Mouse (Mus musculus) spleen, adult 12 weeks (tissue): Measurements from ENCODE around the gene Rpa2.
"Not testable (repeated sequence)": the region's sequence is repeated elsewhere in the genome, so short reads cannot be mapped to it uniquely, and the experiment has no call there.

Source experiments
- DNase-seq: peaks from one replicate; pipeline ENCODE4 v3.0.0; 2022; ENCODE audit warnings: low spot score

The Rpa2 gene

DNA sequence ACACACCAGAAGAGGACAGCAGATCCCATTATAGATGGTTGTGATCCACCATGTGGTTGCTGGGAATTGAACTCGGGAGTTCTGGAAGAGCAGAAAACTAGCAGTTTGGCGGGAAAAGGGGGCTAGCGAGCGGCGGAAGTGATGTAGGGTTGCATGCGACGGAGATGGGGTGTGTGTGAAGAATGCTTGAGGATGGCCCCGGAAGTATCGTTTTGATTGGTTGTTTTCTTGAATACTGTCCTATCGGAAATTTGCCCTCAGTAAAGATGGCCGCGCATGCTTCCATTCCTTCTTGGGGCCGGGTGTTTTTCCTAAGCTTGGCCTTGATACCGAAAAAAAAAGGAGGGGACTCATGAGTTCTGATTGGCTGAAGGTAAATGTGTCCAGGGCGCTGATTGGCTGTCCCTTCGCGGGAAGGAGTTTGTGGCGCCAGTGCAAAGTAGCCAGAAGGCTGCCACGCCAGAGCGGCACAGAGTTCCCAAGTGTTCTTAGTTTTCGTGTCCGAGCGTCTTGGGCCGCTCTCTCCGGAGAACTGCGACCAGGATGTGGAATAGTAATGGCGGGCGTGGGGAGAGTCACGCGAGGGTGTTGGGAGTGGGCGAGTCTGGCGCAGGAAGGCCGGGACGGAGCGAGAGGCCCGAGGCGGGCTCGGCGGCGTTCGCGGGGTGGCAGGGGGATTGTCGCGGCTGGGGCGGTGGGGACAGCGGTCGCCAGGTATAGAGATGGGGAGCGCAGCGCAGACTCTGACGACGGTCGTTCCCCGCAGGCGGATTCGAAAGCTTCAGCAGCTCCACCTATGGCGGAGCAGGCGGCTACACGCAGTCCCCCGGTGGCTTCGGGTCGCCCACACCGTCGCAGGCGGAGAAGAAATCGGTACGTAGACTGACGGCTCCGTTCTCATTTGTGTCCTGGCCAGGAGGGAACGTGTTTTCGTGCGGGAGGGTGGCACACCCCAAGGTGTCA lies at the start of gene Rpa2:
Rpa2 (plus strand) TSS at position 419 of the 963 bp plus-strand sequence.
- peak; percentile 97 for DNase-seq

DNA sequence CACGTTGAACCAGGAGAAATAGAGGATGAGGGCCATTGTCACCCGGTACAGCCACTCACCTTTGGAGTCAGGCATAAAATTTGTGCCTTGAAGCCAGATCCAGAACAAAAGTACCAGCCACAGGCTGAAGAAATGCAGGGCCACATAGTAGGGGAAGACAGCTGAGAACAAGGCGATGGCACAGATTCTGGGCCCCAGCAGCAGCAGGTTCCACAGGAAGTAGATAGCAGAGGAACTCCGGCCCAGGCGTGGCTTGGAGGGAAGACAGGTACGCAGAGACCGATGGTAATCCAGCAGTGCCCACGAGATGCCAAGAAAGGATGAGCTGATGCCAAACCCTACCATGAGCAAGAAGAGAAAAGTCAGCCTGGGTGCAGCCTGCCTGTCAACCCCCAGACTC lies 39.9 kb upstream of the Rpa2 start:
- no peak for DNase-seq

GRCm38 (mm10) chr4:132731616-132732015 lies 36.5 kb upstream of the Rpa2 start:
- DNase-seq = no peak

- DNase-seq = peak; percentile 77
Measured at GRCm38 (mm10) chr4:132732148-132732684, 35.9 kb upstream of the Rpa2 start, which contains the start of gene Xkr8. Gene Xkr8, minus strand, starts transcription at chr4:132732546.

- no peak for DNase-seq
Measured at GRCm38 (mm10) chr4:132733071-132733770, 34.9 kb upstream of the Rpa2 start.

DNA sequence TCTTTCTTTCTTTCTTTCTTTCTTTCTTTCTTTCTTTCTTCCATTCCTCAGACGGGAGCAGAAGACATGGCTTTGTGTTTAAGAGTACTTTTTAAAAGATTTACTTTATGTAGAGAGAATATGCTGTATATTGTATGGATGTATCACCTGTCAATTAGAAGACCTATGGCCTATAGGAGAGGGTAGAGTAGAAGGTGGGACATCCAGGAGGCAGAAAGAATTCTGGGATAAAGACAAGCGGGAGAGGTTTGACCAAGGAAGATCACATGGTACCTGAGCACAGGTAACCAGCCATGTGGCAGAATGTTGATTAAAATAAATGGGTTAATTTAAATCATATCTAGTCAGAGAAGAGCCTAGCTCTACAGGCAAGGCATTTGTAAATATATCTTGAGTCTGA lies 33.4 kb upstream of the Rpa2 start:
- DNase-seq = no peak

DNA sequence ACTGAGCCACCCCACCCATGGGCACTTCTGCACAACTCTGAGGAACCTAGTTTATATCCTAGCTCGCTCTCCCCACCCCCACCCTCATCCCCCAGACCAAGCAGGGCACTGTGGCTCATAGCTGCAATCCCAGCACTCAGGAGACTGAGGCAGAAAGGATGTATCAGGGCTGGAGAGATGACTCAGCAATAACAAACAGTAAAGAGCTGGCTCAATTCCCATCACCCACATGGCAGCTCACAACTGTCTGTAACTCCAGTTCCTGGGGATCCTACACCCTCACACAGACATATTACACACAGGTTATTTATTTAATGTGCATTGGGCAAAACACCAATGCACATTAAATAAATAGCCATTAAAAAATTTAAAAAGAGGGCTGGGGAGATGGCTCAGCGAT lies 32.7 kb upstream of the Rpa2 start:
- DNase-seq = no peak

DNA sequence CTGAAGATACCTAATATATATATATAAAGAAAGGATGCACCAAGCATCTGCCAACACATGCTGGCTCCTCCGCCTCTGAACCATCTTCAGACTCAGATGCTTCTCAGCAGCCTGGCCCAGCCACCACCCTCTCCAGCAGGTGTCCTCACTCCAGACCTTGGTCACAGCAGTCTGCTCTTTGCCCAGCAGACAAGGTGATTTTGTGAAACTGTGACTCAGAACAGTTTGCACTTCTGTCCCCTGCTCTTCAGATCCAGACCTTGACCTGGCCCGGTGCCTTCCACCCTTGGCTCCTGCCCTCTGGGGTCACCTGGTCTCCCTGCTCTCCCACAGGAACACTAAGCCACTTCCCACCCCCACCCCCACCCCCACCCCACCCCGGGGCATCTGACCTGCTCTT lies 32.2 kb upstream of the Rpa2 start:
- DNase-seq = no peak

GRCm38 (mm10) chr4:132737154-132737553 lies 31.0 kb upstream of the Rpa2 start:
- not testable (repeated sequence) for DNase-seq

GRCm38 (mm10) chr4:132741491-132741890 lies 26.6 kb upstream of the Rpa2 start:
- no peak for DNase-seq

DNA sequence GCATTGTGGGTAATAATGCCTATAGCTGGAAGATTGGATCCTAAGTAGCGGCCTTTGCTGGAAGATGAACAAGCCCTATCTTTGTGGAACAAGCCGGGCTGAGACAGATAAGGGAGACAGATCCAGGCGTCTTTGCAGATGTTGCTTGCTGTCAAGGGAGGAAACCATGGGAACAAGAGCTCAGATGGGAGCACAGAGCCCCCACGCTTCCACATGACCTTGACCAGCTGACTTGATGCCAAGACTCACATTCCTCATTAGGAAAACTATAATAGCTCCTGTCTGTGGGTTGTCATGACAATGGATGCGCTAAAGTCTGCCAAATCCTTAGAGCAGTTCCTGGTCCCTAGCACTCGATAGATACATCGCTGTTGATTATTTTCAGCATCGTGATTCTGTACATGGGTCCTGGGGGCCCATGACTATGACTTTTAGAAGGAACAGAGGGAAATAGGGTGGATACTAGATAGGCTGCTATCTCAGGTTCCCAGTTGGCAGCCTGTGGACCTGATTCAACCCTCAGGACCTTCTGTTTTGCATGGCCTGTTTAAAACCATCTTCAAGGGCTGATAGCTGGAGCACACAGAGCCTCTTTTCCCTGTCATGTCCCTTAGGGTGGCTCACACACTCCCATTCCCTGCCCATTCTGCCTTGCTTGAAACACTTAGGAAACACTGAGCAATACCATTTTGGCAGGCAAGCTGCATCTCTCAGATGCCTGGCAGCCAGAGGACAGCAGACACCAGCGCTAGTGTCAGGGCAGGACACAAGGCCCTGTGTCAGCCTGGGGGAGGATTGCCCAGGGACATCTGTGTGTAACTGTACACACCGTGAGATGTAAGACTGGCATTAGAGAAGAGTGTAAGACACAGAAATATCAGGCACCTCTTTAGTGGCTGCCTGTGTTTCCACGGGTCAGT lies 23.9 kb upstream of the Rpa2 start:
- DNase-seq = no peak

DNA sequence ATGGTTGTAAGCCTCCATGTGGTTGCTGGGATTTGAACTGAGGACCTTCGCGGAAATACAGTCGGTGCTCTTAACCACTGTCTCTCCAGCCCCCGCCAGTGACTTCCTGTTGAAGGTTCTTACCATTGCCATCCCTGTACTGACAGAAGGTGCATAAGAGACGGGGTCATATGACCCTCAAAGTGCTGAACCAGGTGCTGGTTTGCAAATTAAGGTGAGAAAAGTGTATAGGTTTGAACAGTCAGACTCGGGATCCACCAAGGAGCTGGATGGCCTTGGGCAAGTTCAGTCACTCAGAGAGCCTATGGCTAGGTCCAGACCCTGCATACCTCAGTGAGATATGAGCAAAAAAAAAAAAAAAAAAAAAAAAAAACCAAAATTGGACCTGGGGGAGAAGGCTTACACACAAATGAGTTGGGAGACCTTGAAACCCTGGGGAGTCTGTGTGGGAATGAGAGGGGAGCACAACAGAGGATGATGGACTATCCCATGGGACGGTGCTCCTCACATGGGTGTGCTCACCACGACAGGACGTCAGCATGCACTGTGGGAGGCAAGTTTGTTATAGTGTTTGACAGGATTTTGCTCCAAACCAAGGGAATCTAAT lies 21.1 kb upstream of the Rpa2 start:
- no peak for DNase-seq

GRCm38 (mm10) chr4:132747664-132748259 lies 20.4 kb upstream of the Rpa2 start:
- peak; percentile 21 for DNase-seq

DNA sequence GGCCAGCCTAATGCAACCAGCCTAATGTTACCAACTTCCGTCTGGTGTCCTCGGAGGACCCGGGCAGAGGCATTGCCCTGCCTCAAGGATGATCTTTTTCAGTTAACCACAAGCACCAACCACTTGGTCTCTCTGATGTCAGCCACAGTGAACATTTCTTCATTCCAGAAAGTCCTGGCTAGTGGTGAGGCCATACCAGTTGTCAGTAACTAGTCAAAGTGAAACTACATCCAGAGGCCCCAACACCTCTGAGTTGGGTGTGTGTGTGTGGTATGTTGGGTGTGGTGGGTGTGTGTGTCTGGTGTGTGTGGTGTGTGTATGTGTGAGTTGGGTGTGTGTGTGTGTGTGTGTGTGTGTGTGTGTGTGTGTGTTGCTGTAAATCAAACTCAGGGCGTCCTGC lies 19.4 kb upstream of the Rpa2 start:
- DNase-seq = no peak

- no peak for DNase-seq
Measured at GRCm38 (mm10) chr4:132749258-132749982, 18.7 kb upstream of the Rpa2 start.

DNA sequence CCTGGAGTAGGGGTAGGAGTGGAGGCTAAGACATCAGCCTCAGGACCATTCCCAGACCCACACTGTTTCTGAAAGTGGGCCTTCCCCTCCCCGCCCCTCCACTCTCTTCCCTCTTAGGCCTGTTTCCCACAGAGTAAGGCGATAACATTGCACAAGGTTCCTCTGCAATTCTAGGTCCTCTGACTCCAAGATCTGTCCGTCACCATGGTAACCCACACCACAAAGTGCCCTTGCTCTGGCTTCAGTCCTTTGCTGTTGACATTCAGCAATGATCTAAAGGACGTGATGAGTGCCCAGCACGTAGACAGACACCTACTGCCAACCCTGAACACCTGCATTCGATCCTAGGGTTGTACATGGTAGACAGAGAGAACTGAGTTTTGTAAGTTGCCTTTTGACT lies 15.1 kb upstream of the Rpa2 start:
- no peak for DNase-seq

- DNase-seq = no peak
Measured at GRCm38 (mm10) chr4:132756974-132757373, 11.2 kb upstream of the Rpa2 start, which contains the start of gene Smpdl3b. Gene Smpdl3b, minus strand, starts transcription at chr4:132757252.

DNA sequence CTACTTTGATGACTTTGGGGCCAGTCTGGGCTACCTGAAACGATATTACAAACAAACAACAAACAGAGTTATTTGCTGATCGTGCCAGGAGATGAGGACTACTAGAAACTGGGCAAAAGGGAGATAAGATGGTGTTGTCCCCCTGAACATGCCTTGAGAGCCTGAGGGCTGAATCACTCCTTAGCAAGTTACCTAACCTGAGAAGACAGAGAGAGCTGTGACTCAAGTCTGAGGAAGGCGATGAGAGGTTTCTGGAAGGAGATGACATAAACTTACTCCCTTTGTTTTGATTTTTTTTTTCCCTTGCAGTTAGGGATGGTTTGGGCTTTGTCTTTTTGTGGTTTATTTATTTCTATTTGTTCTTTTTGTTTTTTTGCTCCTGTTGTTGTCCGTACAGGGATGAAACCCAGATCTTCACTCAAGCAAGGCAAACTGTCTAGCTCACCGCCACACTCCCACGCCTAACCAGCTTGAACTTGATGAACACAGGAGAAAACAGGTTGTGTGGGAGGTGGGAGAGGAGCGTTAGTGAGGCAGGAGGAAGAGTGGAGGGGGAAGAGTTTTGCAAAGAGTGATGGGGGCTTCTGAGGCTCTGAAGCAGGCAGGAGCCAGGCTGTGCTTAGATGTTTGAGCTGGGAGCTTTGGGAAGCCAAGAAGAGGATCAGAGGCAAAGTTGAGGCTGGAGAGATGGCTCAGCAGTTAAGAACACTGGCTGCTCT lies 10.3 kb upstream of the Rpa2 start:
- no peak for DNase-seq

DNA sequence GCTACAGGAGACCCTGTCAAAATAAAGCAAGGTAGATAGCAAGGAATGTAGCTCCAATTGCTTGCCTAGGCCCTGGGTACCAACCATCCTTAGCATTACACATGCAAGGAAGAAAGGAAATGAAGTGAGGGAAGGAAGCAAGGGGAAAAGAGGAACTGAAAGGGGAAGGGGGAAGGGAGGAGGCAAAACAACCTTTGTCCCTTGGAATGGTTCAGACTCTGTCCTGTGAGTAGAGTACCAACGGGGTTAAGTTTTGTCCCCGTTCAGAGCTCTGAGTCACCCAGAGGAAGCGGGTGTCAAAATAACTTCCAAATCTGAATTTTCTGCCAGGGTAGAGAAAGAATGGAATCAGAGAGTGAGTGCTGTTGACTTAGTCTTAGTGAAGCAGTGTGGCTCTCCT lies 7.8 kb upstream of the Rpa2 start:
- no peak for DNase-seq
